Mouse (Mus musculus) brain, embryonic 14.5 days (tissue): ENCODE measurements at regions not wholly inside any gene's neighbourhood (a gene's known extent, or its start where the extent isn't known, plus 50 kb on each side); places are given as distances from the start of the nearest gene placed in this dataset.

Experiments used
- CTCF ChIP-seq: fragments of 200-500 bp; IDR thresholded peaks from 2 replicates; pipeline ENCODE4 v1.5.1; 2012; ENCODE audit warnings: inconsistent platforms, mild to moderate bottlenecking, moderate library complexity, borderline replicate concordance; ENCODE audit not compliant: insufficient read depth, insufficient read length; ENCODE audit errors: extremely low read depth
- POLR2A ChIP-seq: fragments of 200-500 bp; IDR thresholded peaks from 2 replicates; pipeline ENCODE4 v1.6.1; 2012; ENCODE audit warnings: mild to moderate bottlenecking, inconsistent platforms, borderline replicate concordance; ENCODE audit not compliant: poor library complexity, insufficient read depth, insufficient read length, severe bottlenecking; ENCODE audit errors: extremely low read depth

DNA sequence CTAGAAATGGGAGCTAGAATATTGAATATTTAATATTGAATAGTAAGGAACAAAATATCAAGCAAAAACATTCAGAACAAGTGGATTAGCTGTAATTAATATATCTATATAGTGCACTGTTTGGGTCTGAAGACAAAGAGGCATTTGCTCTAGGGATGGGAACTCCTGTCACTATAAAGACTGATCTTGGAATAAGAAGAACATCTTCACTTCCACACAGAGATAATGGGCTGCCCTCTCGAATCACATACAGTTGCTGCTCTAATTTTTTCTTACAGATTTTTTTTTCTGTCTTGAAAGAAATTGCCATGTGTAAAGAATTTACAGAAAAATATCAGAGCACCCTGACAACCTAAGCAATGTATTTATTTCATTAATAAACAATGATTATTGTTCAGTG is 229.7 kb upstream of the Zic4 start:
- TF ChIP-seq CTCF, result no peak
- no peak for TF ChIP-seq POLR2A
